Mouse (Mus musculus) thymus, postnatal 25 days (tissue): ENCODE data around the gene Ppp1r37.
"Not testable (repeated sequence)": the region's sequence is repeated elsewhere in the genome, so short reads cannot be mapped to it uniquely, and the experiment has no call there.

Source experiments
- DNase-seq: peaks from one replicate; pipeline ENCODE4 v3.0.0; 2022

Ppp1r37 gene

GRCm38 (mm10) chr7:19534676-19535075 is 28.2 kb downstream of the Ppp1r37 start:
- no peak for DNase-seq

- DNase-seq, result no peak
Observed at GRCm38 (mm10) chr7:19532240-19532639, 30.6 kb downstream of the Ppp1r37 start.

- DNase-seq, result no peak
Observed at GRCm38 (mm10) chr7:19531077-19531476, 31.8 kb downstream of the Ppp1r37 start.

- no peak for DNase-seq
Observed at GRCm38 (mm10) chr7:19525105-19525481, 37.8 kb downstream of the Ppp1r37 start.

- DNase-seq, result no peak
Observed at GRCm38 (mm10) chr7:19524420-19525104, 38.3 kb downstream of the Ppp1r37 start.

GRCm38 (mm10) chr7:19523757-19524419 is 39.0 kb downstream of the Ppp1r37 start:
- DNase-seq, result peak; percentile 64

GRCm38 (mm10) chr7:19523017-19523756 is 39.7 kb downstream of the Ppp1r37 start:
- DNase-seq, result no peak

- DNase-seq, result no peak
Observed at GRCm38 (mm10) chr7:19520032-19520431, 42.8 kb downstream of the Ppp1r37 start.

- DNase-seq, result no peak
Observed at GRCm38 (mm10) chr7:19517652-19518365, 45.1 kb downstream of the Ppp1r37 start, which contains the start of gene Nkpd1. Gene Nkpd1, plus strand, starts transcription at chr7:19517838.

GRCm38 (mm10) chr7:19512353-19512752 is 50.5 kb downstream of the Ppp1r37 start:
- DNase-seq, result no peak

- DNase-seq, result not testable (repeated sequence)
Observed at GRCm38 (mm10) chr7:19511934-19512333, 50.9 kb downstream of the Ppp1r37 start.

- DNase-seq, result no peak
Observed at GRCm38 (mm10) chr7:19509786-19510185, 53.1 kb downstream of the Ppp1r37 start.

GRCm38 (mm10) chr7:19508924-19509568 is 53.8 kb downstream of the Ppp1r37 start:
- DNase-seq, result no peak

- DNase-seq, result peak; percentile 95
Observed at GRCm38 (mm10) chr7:19508150-19508923, 54.5 kb downstream of the Ppp1r37 start, which contains the start of the genes Bloc1s3 and Trappc6a. Gene Bloc1s3, minus strand, starts transcription at chr7:19508367. Gene Trappc6a, plus strand, starts transcription at chr7:19508395.

- no peak for DNase-seq
Observed at GRCm38 (mm10) chr7:19507612-19507981, 55.3 kb downstream of the Ppp1r37 start.

- DNase-seq, result peak; percentile 60
Observed at GRCm38 (mm10) chr7:19506969-19507611, 55.8 kb downstream of the Ppp1r37 start.

- DNase-seq, result no peak
Observed at GRCm38 (mm10) chr7:19506326-19506725, 56.5 kb downstream of the Ppp1r37 start.

GRCm38 (mm10) chr7:19503481-19504068 is 59.3 kb downstream of the Ppp1r37 start:
- DNase-seq, result peak; percentile 42

- DNase-seq, result no peak
Observed at GRCm38 (mm10) chr7:19501658-19502057, 61.2 kb downstream of the Ppp1r37 start.
